Mouse (Mus musculus): ENCODE results near the gene Kcng4. TPM values are rescaled to one million over a fixed set of nuclear protein-coding genes. Genes with fewer than 3 reads are reported as not detected.

The Kcng4 gene
- polyA plus RNA-seq, 1 experiment from 2014 or later = not detected

DNA sequence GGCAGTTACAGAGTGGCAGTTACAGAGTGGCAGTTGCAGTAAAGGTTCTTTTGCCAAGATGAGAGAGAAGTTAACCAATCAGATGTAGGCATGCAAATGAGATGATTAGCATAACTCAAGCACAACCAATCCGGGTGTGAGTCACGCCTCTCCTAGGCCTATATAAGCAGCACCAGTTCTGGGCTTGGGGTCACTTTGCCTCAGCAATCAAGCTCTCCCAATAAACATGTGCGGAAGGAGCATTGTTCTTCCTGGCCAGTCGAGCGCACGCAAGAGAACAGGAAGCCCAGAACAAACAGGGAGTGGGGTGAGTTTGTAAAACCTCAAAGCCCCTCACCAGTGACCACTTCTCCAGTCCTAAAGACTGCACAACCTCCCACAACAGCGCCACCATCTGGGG is 11.4 kb upstream of the Kcng4 start:
- WGBS = 90% methylated on average over 7 of the region's 7 CpGs

DNA sequence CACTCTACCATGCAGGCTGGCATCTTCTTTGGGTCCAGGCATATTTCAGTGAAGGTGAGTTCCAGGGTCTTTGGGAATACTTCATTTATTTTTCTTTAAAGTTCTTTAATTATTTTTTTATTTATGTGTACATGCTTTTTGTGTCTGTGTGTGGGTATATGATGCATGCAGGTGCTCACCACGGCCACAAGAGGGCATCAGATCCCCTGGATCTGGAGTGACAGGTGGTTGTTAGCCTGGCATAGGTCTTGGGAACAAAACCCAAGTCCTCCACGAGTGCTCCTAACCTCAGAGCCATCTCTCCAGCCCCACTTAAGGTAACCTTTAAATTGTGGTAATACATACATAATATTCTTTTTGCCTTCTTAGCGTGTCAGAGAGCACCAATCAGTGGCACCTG is 10.7 kb upstream of the Kcng4 start:
- WGBS = 74% methylated on average over 3 of the region's 3 CpGs

More for the DNA sequence above, 11.4 kb upstream of the Kcng4 start:
- ATAC-seq (ENCODE audit: insufficient number of reproducible peaks, low FRiP score, low TSS enrichment, low read depth) (no peak), DNase-seq (ENCODE audit: low spot score) (no peak)
- no peak overlapping the region for H3K4me2 ChIP-seq (ENCODE audit: low read depth, severe bottlenecking)
- no peak overlapping the region for H3K9ac ChIP-seq (ENCODE audit: low read length)
- H3K27ac ChIP-seq (replicated peaks; ENCODE audit: low read depth, low read length) = no peak overlapping the region
- peaks cover 3% of the 10 kb centered on the region; the same call in 1 of the 2 replicates for H3K4me1 ChIP-seq (ENCODE audit: control insufficient read depth, insufficient read depth, low read length)
- H3K9me3 ChIP-seq (ENCODE audit: control insufficient read depth, low read length) = no peaks in the 10 kb centered on the region; the same call in 1 of the 2 replicates
- H3K4me3 ChIP-seq (ENCODE audit: low read depth, low read length) = no peak overlapping the region
- H3K27me3 ChIP-seq (ENCODE audit: control insufficient read depth, insufficient read depth, low read length) = no peaks in the 10 kb centered on the region
- no peaks in the 10 kb centered on the region for H3K36me3 ChIP-seq (ENCODE audit: control insufficient read depth, insufficient read depth, low read length)

DNA sequence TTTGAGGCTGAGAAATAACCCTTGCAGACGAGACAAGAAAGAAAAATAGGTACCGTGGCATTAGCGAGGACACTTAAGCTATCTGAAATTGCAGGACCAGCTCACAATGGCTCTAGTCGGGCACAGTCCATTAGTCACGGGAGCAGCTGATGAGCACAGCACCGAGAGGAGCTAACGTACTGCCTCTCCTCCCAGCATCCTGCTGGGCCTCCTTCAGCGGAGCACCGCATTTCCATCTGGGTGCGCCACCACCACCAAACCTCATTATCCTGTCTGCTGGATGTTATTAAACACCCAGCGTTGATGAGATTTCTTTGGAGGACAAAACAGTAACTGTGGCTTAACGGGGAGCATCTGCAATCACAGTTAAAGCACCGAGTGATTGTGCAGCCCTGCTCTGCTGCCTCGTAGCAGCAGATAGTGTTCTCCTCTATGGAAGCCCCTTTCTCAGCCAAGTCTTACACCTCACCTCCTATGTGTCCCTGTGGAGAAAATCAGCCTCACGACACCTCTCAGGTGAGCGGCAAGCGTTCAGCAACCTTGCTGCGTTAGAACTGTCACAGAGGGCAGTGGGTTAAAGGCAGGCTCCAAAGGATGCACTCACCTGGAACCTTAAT is 9.6 kb upstream of the Kcng4 start:
- no peaks in the 10 kb centered on the region for H3K36me3 ChIP-seq (ENCODE audit: control insufficient read depth, insufficient read depth, low read length)
- no peaks in the 10 kb centered on the region; the same call in 1 of the 2 replicates for H3K9me3 ChIP-seq (ENCODE audit: control insufficient read depth, low read length)
- no peak overlapping the region for H3K4me2 ChIP-seq (ENCODE audit: low read depth, severe bottlenecking)
- H3K4me3 ChIP-seq (ENCODE audit: low read depth, low read length) = no peak overlapping the region
- no peaks in the 10 kb centered on the region for H3K27me3 ChIP-seq (ENCODE audit: control insufficient read depth, insufficient read depth, low read length)
- ATAC-seq (ENCODE audit: insufficient number of reproducible peaks, low FRiP score, low TSS enrichment, low read depth) = no peak
- no peak overlapping the region for H3K9ac ChIP-seq (ENCODE audit: low read length)
- 65% methylated on average over 18 of the region's 18 CpGs for WGBS
- H3K4me1 ChIP-seq (ENCODE audit: control insufficient read depth, insufficient read depth, low read length) = no peaks in the 10 kb centered on the region
- H3K27ac ChIP-seq (replicated peaks; ENCODE audit: low read depth, low read length) = no peak overlapping the region
- no peak for DNase-seq (ENCODE audit: low spot score)

More for the DNA sequence above, 10.7 kb upstream of the Kcng4 start:
- ATAC-seq (ENCODE audit: insufficient number of reproducible peaks, low FRiP score, low TSS enrichment, low read depth) = no peak
- no peaks in the 10 kb centered on the region for H3K36me3 ChIP-seq (ENCODE audit: control insufficient read depth, insufficient read depth, low read length)
- DNase-seq (ENCODE audit: low spot score) = no peak
- H3K27ac ChIP-seq (replicated peaks; ENCODE audit: low read depth, low read length) = no peak overlapping the region
- H3K9ac ChIP-seq (ENCODE audit: low read length) = no peak overlapping the region
- H3K4me2 ChIP-seq (ENCODE audit: low read depth, severe bottlenecking) = no peak overlapping the region
- H3K4me1 ChIP-seq (ENCODE audit: control insufficient read depth, insufficient read depth, low read length) = no peaks in the 10 kb centered on the region
- no peaks in the 10 kb centered on the region; the same call in 1 of the 2 replicates for H3K9me3 ChIP-seq (ENCODE audit: control insufficient read depth, low read length)
- H3K27me3 ChIP-seq (ENCODE audit: control insufficient read depth, insufficient read depth, low read length) = no peaks in the 10 kb centered on the region
- no peak overlapping the region for H3K4me3 ChIP-seq (ENCODE audit: low read depth, low read length)

DNA sequence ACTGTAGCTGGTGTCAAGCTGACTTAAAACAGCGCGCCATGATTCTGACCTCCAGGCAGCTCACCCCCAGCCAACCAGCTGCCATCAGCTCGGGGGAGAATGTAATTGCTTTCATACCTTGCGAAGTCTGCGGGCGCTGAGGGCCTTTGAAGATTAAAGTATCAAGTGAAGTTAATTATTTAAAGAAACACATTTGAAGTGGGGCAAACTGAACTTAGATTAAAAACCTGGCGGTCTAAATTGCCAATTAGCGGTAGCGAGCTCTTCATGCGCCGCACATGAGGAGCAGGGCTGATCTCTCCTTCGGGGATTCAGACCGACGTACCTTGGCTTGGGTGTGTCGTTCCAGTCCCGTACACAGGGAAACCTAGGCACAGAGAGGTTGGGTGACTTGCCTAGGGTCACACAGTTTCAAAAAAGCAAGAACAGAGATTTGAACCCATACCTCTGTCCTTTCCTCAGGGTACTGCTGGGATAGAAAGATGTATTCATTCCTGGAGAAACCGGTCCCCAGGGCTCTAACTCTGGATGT is 9.0 kb upstream of the Kcng4 start:
- no peak for ATAC-seq (ENCODE audit: insufficient number of reproducible peaks, low FRiP score, low TSS enrichment, low read depth)
- H3K27ac ChIP-seq (replicated peaks; ENCODE audit: low read depth, low read length) = no peak overlapping the region
- DNase-seq (ENCODE audit: low spot score) = no peak
- no peaks in the 10 kb centered on the region; the same call in 1 of the 2 replicates for H3K9me3 ChIP-seq (ENCODE audit: control insufficient read depth, low read length)
- H3K36me3 ChIP-seq (ENCODE audit: control insufficient read depth, insufficient read depth, low read length) = no peaks in the 10 kb centered on the region
- no peaks in the 10 kb centered on the region for H3K27me3 ChIP-seq (ENCODE audit: control insufficient read depth, insufficient read depth, low read length)
- H3K4me1 ChIP-seq (ENCODE audit: control insufficient read depth, insufficient read depth, low read length) = no peaks in the 10 kb centered on the region
- H3K9ac ChIP-seq (ENCODE audit: low read length) = no peak overlapping the region
- WGBS = 64% methylated on average over 17 of the region's 17 CpGs
- no peak overlapping the region for H3K4me3 ChIP-seq (ENCODE audit: low read depth, low read length)
- H3K4me2 ChIP-seq (ENCODE audit: low read depth, severe bottlenecking) = no peak overlapping the region

DNA sequence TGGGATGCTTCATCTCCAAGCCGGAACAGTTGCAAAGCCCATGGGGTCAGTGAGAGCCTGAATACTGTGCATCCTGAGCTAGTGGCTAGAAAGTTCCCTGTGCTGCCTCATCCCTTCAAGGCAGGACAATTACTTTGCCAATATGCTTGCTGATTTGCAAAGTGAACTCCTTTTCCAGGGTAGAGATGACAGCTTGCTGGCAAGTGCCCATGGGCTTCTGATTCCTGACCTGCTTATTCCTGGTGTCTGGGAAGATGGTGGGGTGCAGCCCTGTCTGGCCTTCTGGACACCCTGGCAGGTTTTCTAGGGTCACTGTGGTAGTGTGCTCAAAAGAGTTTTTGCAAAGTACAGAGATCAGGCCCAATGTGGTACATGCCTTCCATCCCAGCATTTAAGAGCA is 7.5 kb upstream of the Kcng4 start:
- no peaks in the 10 kb centered on the region for H3K4me1 ChIP-seq (ENCODE audit: control insufficient read depth, insufficient read depth, low read length)
- 96% methylated on average over 1 of the region's 1 CpGs for WGBS
- H3K36me3 ChIP-seq (ENCODE audit: control insufficient read depth, insufficient read depth, low read length) = no peaks in the 10 kb centered on the region

DNA sequence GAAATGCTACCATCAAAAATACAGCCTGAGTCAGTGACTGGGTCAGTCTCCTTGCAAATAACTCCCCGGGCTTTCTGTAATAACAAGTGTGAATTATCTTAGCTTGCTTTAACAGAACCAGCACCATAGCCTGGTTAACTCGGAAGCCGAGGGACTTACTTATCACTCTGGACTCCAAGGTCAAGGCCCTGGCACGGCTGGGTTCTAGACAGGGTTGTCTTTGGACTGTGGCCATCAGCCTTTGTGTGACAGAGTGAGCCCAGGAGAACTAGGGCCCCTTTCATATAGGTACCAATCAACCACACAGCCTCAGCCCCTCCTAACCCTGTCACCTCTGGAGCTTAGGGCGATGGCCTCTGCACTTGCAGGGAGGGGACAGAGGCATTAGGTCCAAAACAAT is 5.6 kb upstream of the Kcng4 start:
- H3K9ac ChIP-seq (ENCODE audit: low read length) = no peak overlapping the region
- ATAC-seq (ENCODE audit: insufficient number of reproducible peaks, low FRiP score, low TSS enrichment, low read depth) = no peak
- H3K36me3 ChIP-seq (ENCODE audit: control insufficient read depth, insufficient read depth, low read length) = no peaks in the 10 kb centered on the region
- H3K4me1 ChIP-seq (ENCODE audit: control insufficient read depth, insufficient read depth, low read length) = no peaks in the 10 kb centered on the region; the same call in 1 of the 2 replicates
- DNase-seq (ENCODE audit: low spot score) = no peak
- H3K4me2 ChIP-seq (ENCODE audit: low read depth, severe bottlenecking) = no peak overlapping the region
- WGBS = 87% methylated on average over 5 of the region's 5 CpGs
- no peaks in the 10 kb centered on the region for H3K9me3 ChIP-seq (ENCODE audit: control insufficient read depth, low read length)
- H3K27me3 ChIP-seq (ENCODE audit: control insufficient read depth, insufficient read depth, low read length) = no peaks in the 10 kb centered on the region
- H3K4me3 ChIP-seq (ENCODE audit: low read depth, low read length) = no peak overlapping the region
- no peak overlapping the region for H3K27ac ChIP-seq (replicated peaks; ENCODE audit: low read depth, low read length)

More for the DNA sequence above, 7.5 kb upstream of the Kcng4 start:
- no peak for DNase-seq (ENCODE audit: low spot score)
- no peaks in the 10 kb centered on the region; the same call in 1 of the 2 replicates for H3K9me3 ChIP-seq (ENCODE audit: control insufficient read depth, low read length)
- no peak for ATAC-seq (ENCODE audit: insufficient number of reproducible peaks, low FRiP score, low TSS enrichment, low read depth)
- no peaks in the 10 kb centered on the region for H3K27me3 ChIP-seq (ENCODE audit: control insufficient read depth, insufficient read depth, low read length)
- H3K9ac ChIP-seq (ENCODE audit: low read length) = no peak overlapping the region
- no peak overlapping the region for H3K4me3 ChIP-seq (ENCODE audit: low read depth, low read length)
- H3K4me2 ChIP-seq (ENCODE audit: low read depth, severe bottlenecking) = no peak overlapping the region
- H3K27ac ChIP-seq (replicated peaks; ENCODE audit: low read depth, low read length) = no peak overlapping the region

DNA sequence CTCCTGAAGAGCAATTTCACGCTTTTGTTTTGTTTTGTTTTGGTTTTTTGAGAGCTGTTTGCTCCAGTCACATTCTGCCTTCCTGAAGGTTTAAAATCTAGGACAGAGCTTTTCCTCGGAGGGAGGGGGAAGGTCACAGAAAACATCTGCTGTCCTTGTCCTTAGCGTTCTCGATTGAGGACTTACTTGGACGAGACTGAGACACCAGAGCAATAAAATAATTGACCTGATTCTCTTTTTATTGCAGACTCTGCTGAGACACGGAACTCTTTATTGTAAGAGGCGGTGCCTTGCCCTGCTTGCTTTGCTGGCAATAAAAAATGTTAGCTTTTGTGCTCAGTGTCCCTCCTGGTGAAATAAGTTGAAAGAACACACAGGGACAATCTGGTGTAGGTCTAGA is 4.3 kb upstream of the Kcng4 start:
- 44% methylated on average over 7 of the region's 7 CpGs for WGBS
- peaks cover 3% of the 10 kb centered on the region; the same call in 1 of the 2 replicates for H3K4me1 ChIP-seq (ENCODE audit: control insufficient read depth, insufficient read depth, low read length)
- ATAC-seq (ENCODE audit: insufficient number of reproducible peaks, low FRiP score, low TSS enrichment, low read depth) = no peak
- no peak overlapping the region for H3K9ac ChIP-seq (ENCODE audit: low read length)
- no peak overlapping the region for H3K27ac ChIP-seq (replicated peaks; ENCODE audit: low read depth, low read length)
- no peaks in the 10 kb centered on the region for H3K27me3 ChIP-seq (ENCODE audit: control insufficient read depth, insufficient read depth, low read length)
- no peak overlapping the region for H3K4me2 ChIP-seq (ENCODE audit: low read depth, severe bottlenecking)
- H3K9me3 ChIP-seq (ENCODE audit: control insufficient read depth, low read length) = no peaks in the 10 kb centered on the region
- H3K36me3 ChIP-seq (ENCODE audit: control insufficient read depth, insufficient read depth, low read length) = no peaks in the 10 kb centered on the region
- H3K4me3 ChIP-seq (ENCODE audit: low read depth, low read length) = no peak overlapping the region
- no peak for DNase-seq (ENCODE audit: low spot score)

DNA sequence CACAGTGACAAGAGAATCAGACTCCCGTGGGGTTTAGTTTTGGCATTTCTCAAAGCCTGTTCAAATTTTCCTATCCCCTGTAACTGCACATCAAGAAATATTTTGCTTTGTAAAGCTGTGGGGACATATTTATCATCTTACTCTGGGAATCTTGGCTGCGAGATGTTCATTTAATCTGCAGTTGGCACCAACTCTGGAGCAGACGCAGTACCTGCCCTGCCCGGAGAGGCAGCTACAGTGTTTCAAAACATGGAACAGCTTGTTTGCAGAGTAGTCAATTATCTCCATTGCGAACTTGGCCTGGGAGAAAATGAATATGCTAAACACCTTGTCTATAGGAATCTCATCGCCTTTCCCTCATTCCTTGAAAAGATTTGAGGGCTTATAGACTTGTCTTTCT is 2.8 kb upstream of the Kcng4 start:
- H3K9ac ChIP-seq (ENCODE audit: low read length) = no peak overlapping the region
- no peaks in the 10 kb centered on the region for H3K36me3 ChIP-seq (ENCODE audit: control insufficient read depth, insufficient read depth, low read length)
- peaks cover 6% of the 10 kb centered on the region for H3K27me3 ChIP-seq (ENCODE audit: control insufficient read depth, insufficient read depth, low read length)
- H3K4me1 ChIP-seq (ENCODE audit: control insufficient read depth, insufficient read depth, low read length) = peaks cover 3% of the 10 kb centered on the region; the same call in 1 of the 2 replicates
- no peak overlapping the region for H3K4me2 ChIP-seq (ENCODE audit: low read depth, severe bottlenecking)
- 90% methylated on average over 6 of the region's 6 CpGs for WGBS
- no peak overlapping the region for H3K4me3 ChIP-seq (ENCODE audit: low read depth, low read length)
- no peak for ATAC-seq (ENCODE audit: insufficient number of reproducible peaks, low FRiP score, low TSS enrichment, low read depth)
- H3K27ac ChIP-seq (replicated peaks; ENCODE audit: low read depth, low read length) = no peak overlapping the region
- no peak for DNase-seq (ENCODE audit: low spot score)
- H3K9me3 ChIP-seq (ENCODE audit: control insufficient read depth, low read length) = no peaks in the 10 kb centered on the region
